Mouse (Mus musculus) lung, adult 2 months (tissue): Measurements from ENCODE around the gene Sphk2. TPM values are rescaled to one million over a fixed set of nuclear protein-coding genes. Genes with fewer than 3 reads are reported as not detected.

Experiments
- DNase-seq: peaks from one replicate; pipeline ENCODE4 v3.0.0; 2022
- H3K4me1 ChIP-seq: fragments of 200-500 bp; 2 replicates; pipeline ENCODE4 v1.6.1; 2011; ENCODE audit warnings: low read length; ENCODE audit not compliant: control insufficient read depth, insufficient read depth
- H3K4me3 ChIP-seq: fragments of 200-500 bp; replicated peaks from 2 replicates; pipeline ENCODE3; 2011; ENCODE audit warnings: low read depth, mild to moderate bottlenecking, control low read depth, low read length; ENCODE audit errors: extremely low read depth
- CTCF ChIP-seq: fragments of 200-500 bp; IDR thresholded peaks from 2 replicates; pipeline ENCODE4 v1.5.1; 2011; ENCODE audit warnings: mild to moderate bottlenecking, low read length, control low read depth; ENCODE audit not compliant: insufficient read depth
- POLR2A ChIP-seq: fragments of 200-500 bp; IDR thresholded peaks from 2 replicates; pipeline ENCODE4 v1.6.1; 2011; ENCODE audit warnings: low read depth, mild to moderate bottlenecking, control low read depth, low read length, borderline replicate concordance; ENCODE audit errors: extremely low read depth
- WGBS: fragments of 180-500 bp; shearing (Covaris S2); methylation state at CpG from one replicate; pipeline ENCODE4 v1.1.7; 2018; 5-methylcytosine and 5-hydroxymethylcytosine counted together
- polyA plus RNA-seq: library from polyadenylated mRNA; depleted of rRNA; stranded (reverse); fragments of >200 nt; gene quantifications from 2 replicates; pipeline ENCODE4 v1.2.3, GENCODE M21; 2012

The Sphk2 gene
- polyA plus RNA-seq, 1 experiment = 62.4 TPM

GRCm38 (mm10) chr7:45702316-45702715, 15.5 kb downstream of the Sphk2 start:
- Histone ChIP-seq H3K4me3 (no peak overlapping the region), H3K4me1 (peaks cover 3% of the 10 kb centered on the region; the same call in 1 of the 2 replicates)
- 89% methylated on average over 11 of the region's 11 CpGs for whole genome bisulfite sequencing
- TF ChIP-seq CTCF (no peak), POLR2A (no peak)
- no peak for DNase-seq

DNA sequence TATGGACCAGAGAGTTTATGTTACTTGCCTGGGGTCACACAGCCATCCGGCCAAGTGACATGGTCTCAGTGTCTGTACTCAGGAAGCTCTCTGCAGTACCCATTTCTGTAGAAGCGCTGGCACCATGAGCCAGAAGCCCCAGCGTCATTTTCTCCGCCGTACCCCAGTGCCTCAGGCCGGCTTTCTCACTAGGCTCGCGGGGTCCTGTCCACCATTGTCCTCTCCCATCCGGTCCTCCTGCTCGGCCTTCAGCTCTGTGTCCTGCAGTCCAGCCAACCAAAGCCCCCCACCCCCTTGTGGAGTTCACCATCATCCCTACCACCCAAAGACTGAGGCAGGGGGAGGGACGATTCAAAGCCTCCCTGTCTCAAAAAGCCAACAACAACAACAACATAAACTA, 16.2 kb downstream of the Sphk2 start:
- Histone ChIP-seq H3K4me1 (no peaks in the 10 kb centered on the region; the same call in 1 of the 2 replicates), H3K4me3 (no peak overlapping the region)
- no peak for DNase-seq
- 87% methylated on average over 11 of the region's 11 CpGs for WGBS
- TF ChIP-seq POLR2A (no peak), CTCF (no peak)

GRCm38 (mm10) chr7:45701072-45701471, 16.7 kb downstream of the Sphk2 start:
- WGBS = 34% methylated on average over 11 of the region's 11 CpGs
- no peaks in the 10 kb centered on the region; the same call in 1 of the 2 replicates for H3K4me1 ChIP-seq
- no peak for TF ChIP-seq POLR2A
- no peak for TF ChIP-seq CTCF
- DNase-seq = no peak
- no peak overlapping the region for H3K4me3 ChIP-seq

- DNase-seq = peak; percentile 65
- 2% methylated on average over 20 of the region's 20 CpGs for WGBS
- Histone ChIP-seq H3K4me3 (no peak overlapping the region), H3K4me1 (no peaks in the 10 kb centered on the region; the same call in 1 of the 2 replicates)
- TF ChIP-seq POLR2A (no peak), CTCF (no peak)
Measured at GRCm38 (mm10) chr7:45700301-45701015, 17.3 kb downstream of the Sphk2 start.

DNA sequence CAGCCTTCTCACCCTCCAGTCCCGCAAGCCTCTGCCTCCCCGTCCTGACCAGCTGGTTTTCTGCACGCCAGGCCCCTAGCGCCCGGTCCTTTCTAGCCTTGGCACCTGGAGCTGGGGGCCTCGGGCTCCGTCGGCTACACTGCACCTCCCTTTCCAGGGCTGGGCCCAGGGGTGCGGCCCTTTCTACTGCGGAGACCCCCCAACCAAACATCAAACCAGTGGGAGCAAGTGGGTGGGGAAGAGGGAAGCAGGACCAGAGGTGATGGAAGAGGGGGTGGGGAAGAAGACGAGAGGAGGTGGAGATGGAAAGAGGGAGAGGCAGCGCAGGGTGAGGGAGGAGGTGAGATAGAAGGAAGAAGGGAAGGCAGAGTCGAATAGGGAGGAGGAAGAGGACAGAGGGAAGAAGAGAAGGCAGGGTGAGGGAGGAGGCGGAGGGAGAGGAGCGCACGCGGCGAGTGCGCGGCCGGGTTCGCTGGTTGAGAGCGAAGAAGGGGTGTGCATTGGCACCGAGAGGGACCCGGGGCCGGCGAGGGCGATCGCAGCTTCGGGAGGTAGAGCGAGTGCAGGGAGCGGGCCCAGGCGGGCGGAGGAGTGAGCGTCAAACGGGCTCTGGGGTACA, 18.2 kb downstream of the Sphk2 start, which contains the start of gene Car11:
Gene Car11 (plus strand): TSS at position 321 of the 619 bp plus-strand sequence.
- 6% methylated on average over 36 of the region's 36 CpGs for WGBS
- no peak for TF ChIP-seq CTCF
- no peak for TF ChIP-seq POLR2A
- H3K4me1 ChIP-seq = no peaks in the 10 kb centered on the region; the same call in 1 of the 2 replicates
- DNase-seq = no peak
- H3K4me3 ChIP-seq = peak within 1 kb of the TSS; percentile 7

DNA sequence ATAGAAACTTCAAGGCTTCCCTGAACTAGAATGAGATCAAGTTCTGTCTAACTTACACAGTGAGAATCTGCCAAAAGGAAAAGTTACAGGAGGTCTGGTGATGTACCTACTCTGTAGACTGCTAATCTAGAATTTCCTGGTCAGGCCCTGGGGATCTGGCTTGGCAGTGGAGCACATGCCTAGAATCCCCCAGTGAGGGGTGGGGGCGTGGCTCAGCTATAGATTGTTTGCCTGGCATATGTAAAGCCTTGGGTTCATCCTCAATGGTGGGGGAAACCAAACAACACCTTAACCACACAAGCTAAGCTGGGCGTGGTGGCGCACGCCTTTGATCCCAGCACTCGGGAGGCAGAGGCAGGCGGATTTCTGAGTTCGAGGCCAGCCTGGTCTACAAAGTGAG, 19.9 kb downstream of the Sphk2 start:
- DNase-seq = no peak
- no peaks in the 10 kb centered on the region; the same call in 1 of the 2 replicates for H3K4me1 ChIP-seq
- 87% methylated on average over 7 of the region's 7 CpGs for WGBS
- no peak for TF ChIP-seq POLR2A
- TF ChIP-seq CTCF = no peak
- H3K4me3 ChIP-seq = no peak overlapping the region

- TF ChIP-seq POLR2A (no peak), CTCF (no peak)
- no peaks in the 10 kb centered on the region; the same call in 1 of the 2 replicates for H3K4me1 ChIP-seq
- 26% methylated on average over 6 of the region's 6 CpGs for WGBS
- no peak for DNase-seq
- H3K4me3 ChIP-seq = no peak overlapping the region
Measured at GRCm38 (mm10) chr7:45695098-45695497, 22.7 kb downstream of the Sphk2 start.

DNA sequence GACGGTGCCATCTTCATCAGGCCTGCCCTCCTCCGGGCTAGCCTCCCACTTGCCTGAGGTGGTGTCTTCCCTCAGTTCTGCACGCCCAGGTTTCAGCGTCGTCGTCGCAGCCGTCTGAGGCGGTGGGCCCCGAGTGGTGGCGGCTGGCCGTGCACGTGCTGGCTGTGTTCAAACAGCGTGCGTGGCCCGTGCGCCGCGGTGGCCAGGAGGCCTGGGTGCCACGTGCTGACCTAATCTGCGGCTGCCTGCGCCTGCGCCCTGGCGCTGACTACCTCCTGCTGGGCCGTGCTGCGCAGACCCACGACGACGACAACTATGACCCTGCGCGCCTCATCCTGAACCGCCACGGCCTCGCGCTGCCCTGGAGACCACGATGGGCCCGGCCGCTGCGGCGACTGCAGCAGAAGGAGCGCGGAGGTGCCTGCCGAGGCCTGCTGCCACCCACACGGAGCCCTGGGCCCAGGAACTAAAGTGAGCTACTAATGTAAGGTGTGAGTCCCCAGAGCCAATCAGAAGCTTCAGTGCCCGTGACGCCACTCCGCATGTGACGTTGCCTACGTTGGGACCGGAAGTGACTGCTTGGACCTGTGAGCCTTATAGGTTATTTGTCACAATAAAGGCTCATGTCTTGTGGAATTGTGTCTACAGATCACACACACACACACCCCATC, 23.7 kb downstream of the Sphk2 start, which contains the start of gene Sec1:
Gene Sec1 (minus strand): TSS at position 482 of the 671 bp plus-strand sequence.
- H3K4me3 ChIP-seq = no peak within 1 kb of the TSS
- H3K4me1 ChIP-seq = no peaks in the 10 kb centered on the region
- WGBS = 91% methylated on average over 50 of the region's 50 CpGs
- TF ChIP-seq CTCF (no peak), POLR2A (no peak)
- no peak for DNase-seq

- WGBS = 66% methylated on average over 2 of the region's 2 CpGs
- no peak overlapping the region for H3K4me3 ChIP-seq
- no peak for DNase-seq
- TF ChIP-seq CTCF (no peak), POLR2A (no peak)
- no peaks in the 10 kb centered on the region for H3K4me1 ChIP-seq
Measured at GRCm38 (mm10) chr7:45692364-45692763, 25.4 kb downstream of the Sphk2 start.
